Mouse (Mus musculus): ENCODE results near the gene Ddx47.

GRCm38 (mm10) chr6:134972096-134972495 is 39.3 kb upstream of the Ddx47 start:
- TF ChIP-seq GATA1 (IDR thresholded peaks at IDR 0.05; ENCODE audit: low read length) (no peak), TAL1 (IDR thresholded peaks at IDR 0.05; ENCODE audit: low read length) (no peak)

Measured in erythroblast, embryonic 14.5 days (primary cell).